Mouse (Mus musculus): ENCODE results near the gene 2210016L21Rik. TPM values are rescaled to one million over a fixed set of nuclear protein-coding genes. Genes with fewer than 3 reads are reported as not detected.

2210016L21Rik gene
- total and polyA plus RNA-seq, 2 experiments from 2014 or later, result 81.0 to 170 TPM

DNA sequence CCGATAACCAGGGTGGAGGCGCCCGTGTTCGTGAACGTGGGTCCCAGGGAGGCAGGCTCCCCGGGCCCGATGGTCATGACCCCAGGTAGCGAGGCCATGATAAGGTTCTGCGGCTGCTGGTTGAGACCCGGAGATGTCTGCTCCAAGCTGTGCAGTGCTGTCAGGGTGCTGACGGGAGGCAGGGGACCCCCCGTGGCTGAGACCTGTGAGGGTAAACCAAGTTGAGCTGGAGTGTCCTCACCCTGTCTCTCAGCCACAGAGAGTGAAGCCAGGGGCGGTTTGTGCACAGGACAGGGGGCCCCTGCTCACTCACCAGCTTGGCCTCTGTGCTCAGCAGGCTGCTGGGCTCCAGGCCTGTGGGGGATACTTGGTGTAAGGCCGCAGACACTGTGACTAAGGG lies 11.4 kb downstream of the 2210016L21Rik start:
- Histone ChIP-seq H3K9ac (no peak overlapping the region), H3K4me3 (ENCODE audit: low read depth, low read length) (no peak overlapping the region), H3K27ac (ENCODE audit: low read depth, low read length) (no peak overlapping the region), H3K9me3 (ENCODE audit: low read length) (no peaks in the 10 kb centered on the region), H3K4me1 (ENCODE audit: insufficient read depth) (no peaks in the 10 kb centered on the region), H3K27me3 (ENCODE audit: insufficient read depth, low read length) (no peaks in the 10 kb centered on the region), H3K4me2 (ENCODE audit: low read depth) (no peak overlapping the region), H3K36me3 (ENCODE audit: insufficient read depth) (peaks cover 18% of the 10 kb centered on the region)
- no peak for ATAC-seq
- TF ChIP-seq CTCF (IDR thresholded peaks at IDR 0.05; ENCODE audit: low read depth), result no peak
- no peak for DNase-seq
- 88% methylated on average over 14 of the region's 14 CpGs for WGBS

DNA sequence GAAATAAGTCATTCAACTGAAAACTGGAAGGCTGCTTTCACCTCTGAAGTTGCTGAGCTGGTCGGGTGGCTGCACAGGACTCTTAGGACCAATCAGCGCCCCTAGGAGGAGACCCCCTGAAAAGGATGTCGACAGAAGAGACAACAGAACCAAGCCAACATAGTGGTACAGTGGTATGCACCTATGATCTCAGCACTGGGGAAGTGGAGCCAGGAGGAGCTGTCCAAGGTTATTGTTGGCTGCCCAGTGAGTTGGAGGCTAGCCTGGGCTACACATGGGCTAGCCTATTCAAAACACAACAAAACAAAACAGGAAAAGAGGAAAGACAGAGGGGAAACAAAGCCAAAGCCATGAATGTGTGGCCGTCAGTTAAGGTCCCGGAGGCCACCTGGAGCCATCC lies 16.1 kb downstream of the 2210016L21Rik start:
- H3K9ac ChIP-seq, result no peak overlapping the region
- H3K27me3 ChIP-seq (ENCODE audit: insufficient read depth, low read length), result no peaks in the 10 kb centered on the region
- no peak for ATAC-seq
- WGBS, result 81% methylated on average over 5 of the region's 5 CpGs
- H3K27ac ChIP-seq (ENCODE audit: low read depth, low read length), result no peak overlapping the region
- DNase-seq, result no peak
- no peak overlapping the region for H3K4me3 ChIP-seq (ENCODE audit: low read depth, low read length)
- H3K9me3 ChIP-seq (ENCODE audit: low read length), result 0 out of 2 replicates have a peak, but pooled peaks cover 5% of the 10 kb centered on the region
- H3K36me3 ChIP-seq (ENCODE audit: insufficient read depth), result no peaks in the 10 kb centered on the region
- no peak overlapping the region for H3K4me2 ChIP-seq (ENCODE audit: low read depth)
- no peaks in the 10 kb centered on the region for H3K4me1 ChIP-seq (ENCODE audit: insufficient read depth)
- no peak for TF ChIP-seq CTCF (IDR thresholded peaks at IDR 0.05; ENCODE audit: low read depth)

GRCm38 (mm10) chr5:114961590-114962360 lies 19.8 kb downstream of the 2210016L21Rik start:
- Histone ChIP-seq H3K36me3 (ENCODE audit: insufficient read depth) (no peaks in the 10 kb centered on the region), H3K9me3 (ENCODE audit: low read length) (0 out of 2 replicates have a peak, but pooled peaks cover 5% of the 10 kb centered on the region), H3K27ac (ENCODE audit: low read depth, low read length) (no peak overlapping the region), H3K4me2 (ENCODE audit: low read depth) (no peak overlapping the region), H3K9ac (no peak overlapping the region), H3K4me1 (ENCODE audit: insufficient read depth) (no peaks in the 10 kb centered on the region), H3K27me3 (ENCODE audit: insufficient read depth, low read length) (no peaks in the 10 kb centered on the region), H3K4me3 (ENCODE audit: low read depth, low read length) (no peak overlapping the region)
- no peak for TF ChIP-seq CTCF (IDR thresholded peaks at IDR 0.05; ENCODE audit: low read depth)
- no peak for ATAC-seq
- DNase-seq, result no peak
- 57% methylated on average over 4 of the region's 4 CpGs for WGBS

DNA sequence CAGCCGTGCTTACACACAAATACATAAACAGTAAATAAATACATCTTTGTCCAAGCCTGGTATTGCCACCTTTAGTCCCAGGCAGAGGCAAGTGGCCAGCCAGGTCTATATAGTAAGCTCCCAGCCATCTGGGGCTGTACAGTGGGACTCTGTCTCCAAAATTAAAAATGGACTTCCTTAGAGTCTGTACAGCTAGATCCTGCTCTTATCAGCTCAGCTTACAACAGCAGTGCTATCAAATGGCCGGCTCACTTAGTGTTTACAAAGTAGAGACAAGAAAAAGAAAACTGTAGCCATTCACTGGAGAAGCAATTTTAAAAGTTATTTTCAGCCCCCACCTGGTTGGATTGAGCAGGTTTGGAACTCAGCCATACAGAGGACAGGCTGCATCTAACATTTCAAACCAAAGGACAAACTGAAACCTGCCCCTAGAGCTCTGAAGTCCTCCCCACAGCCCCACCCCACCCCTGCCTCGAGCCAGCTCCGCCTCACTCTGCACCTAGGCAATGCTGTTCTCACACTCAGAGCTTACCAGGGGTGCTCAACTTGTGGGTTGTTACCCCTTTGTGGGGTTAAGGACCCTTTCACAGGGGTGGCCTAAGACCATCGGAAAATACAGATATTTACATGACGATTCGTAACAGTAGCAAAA lies 22.5 kb downstream of the 2210016L21Rik start:
- DNase-seq (no peak), ATAC-seq (no peak)
- no peak overlapping the region for H3K4me2 ChIP-seq (ENCODE audit: low read depth)
- 74% methylated on average over 7 of the region's 7 CpGs for WGBS
- H3K9ac ChIP-seq, result no peak overlapping the region
- no peaks in the 10 kb centered on the region for H3K36me3 ChIP-seq (ENCODE audit: insufficient read depth)
- no peak overlapping the region for H3K4me3 ChIP-seq (ENCODE audit: low read depth, low read length)
- no peak overlapping the region for H3K27ac ChIP-seq (ENCODE audit: low read depth, low read length)
- no peaks in the 10 kb centered on the region for H3K9me3 ChIP-seq (ENCODE audit: low read length)
- H3K4me1 ChIP-seq (ENCODE audit: insufficient read depth), result no peaks in the 10 kb centered on the region
- no peaks in the 10 kb centered on the region for H3K27me3 ChIP-seq (ENCODE audit: insufficient read depth, low read length)
- TF ChIP-seq CTCF (IDR thresholded peaks at IDR 0.05; ENCODE audit: low read depth), result no peak

- ATAC-seq, result no peak
- no peak for DNase-seq
- no peaks in the 10 kb centered on the region for H3K36me3 ChIP-seq (ENCODE audit: insufficient read depth)
- no peak overlapping the region for H3K4me2 ChIP-seq (ENCODE audit: low read depth)
- no peaks in the 10 kb centered on the region for H3K27me3 ChIP-seq (ENCODE audit: insufficient read depth, low read length)
- TF ChIP-seq CTCF (IDR thresholded peaks at IDR 0.05; ENCODE audit: low read depth), result no peak
- no peak overlapping the region for H3K27ac ChIP-seq (ENCODE audit: low read depth, low read length)
- H3K4me3 ChIP-seq (ENCODE audit: low read depth, low read length), result no peak overlapping the region
- H3K9ac ChIP-seq, result no peak overlapping the region
- H3K4me1 ChIP-seq (ENCODE audit: insufficient read depth), result no peaks in the 10 kb centered on the region
- 69% methylated on average over 17 of the region's 17 CpGs for WGBS
- no peaks in the 10 kb centered on the region for H3K9me3 ChIP-seq (ENCODE audit: low read length)
Measured at GRCm38 (mm10) chr5:114964967-114965898, 23.3 kb downstream of the 2210016L21Rik start.

DNA sequence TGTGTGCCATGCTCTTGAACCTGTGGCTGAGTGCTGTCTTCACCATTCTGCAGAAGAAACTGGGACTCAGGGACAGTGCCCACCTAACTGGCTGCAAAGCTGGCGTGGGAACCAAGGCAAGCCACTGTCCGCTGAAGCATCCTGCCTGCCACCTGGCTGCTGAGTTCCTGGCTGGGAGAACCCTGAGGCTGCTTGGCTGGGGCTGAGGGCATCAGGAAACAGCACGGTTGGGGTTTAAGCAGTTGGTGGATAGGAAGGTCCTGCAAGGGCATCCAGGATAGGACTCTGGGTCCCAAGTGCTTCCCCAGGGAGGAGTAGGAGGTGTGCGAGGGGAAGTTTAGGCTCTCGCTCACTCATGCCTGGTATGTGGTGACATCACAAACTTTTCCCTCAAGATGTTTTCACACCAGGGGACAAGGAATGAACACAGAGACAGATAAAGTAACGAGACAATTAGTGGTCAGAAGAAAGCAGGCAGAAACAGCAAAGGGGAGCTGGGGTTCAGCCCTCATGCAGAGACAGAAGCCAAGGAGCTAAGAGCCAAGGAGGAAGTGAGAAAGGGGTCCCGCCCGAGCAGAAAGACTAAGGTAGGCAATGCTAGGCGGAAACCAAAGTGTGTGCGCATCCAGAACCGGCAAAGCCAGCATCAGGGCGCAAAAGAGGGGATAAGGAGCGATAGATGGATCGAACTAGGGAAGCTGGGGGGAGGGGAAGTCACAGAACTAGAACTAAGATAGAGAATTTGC lies 25.7 kb downstream of the 2210016L21Rik start:
- TF ChIP-seq CTCF (IDR thresholded peaks at IDR 0.05; ENCODE audit: low read depth), result no peak
- Histone ChIP-seq H3K9me3 (ENCODE audit: low read length) (no peaks in the 10 kb centered on the region), H3K4me1 (ENCODE audit: insufficient read depth) (no peaks in the 10 kb centered on the region), H3K9ac (no peak overlapping the region), H3K27me3 (ENCODE audit: insufficient read depth, low read length) (no peaks in the 10 kb centered on the region), H3K4me3 (ENCODE audit: low read depth, low read length) (no peak overlapping the region), H3K36me3 (ENCODE audit: insufficient read depth) (no peaks in the 10 kb centered on the region), H3K4me2 (ENCODE audit: low read depth) (no peak overlapping the region), H3K27ac (ENCODE audit: low read depth, low read length) (no peak overlapping the region)
- DNase-seq (no peak), ATAC-seq (no peak)
- 37% methylated on average over 14 of the region's 14 CpGs for WGBS

Data from forebrain, postnatal 0 days (tissue).